Mouse (Mus musculus) spleen, adult 2 months (tissue): Measurements from ENCODE around the gene Cdc42se2. TPM values are rescaled to one million over a fixed set of nuclear protein-coding genes. Genes with fewer than 3 reads are reported as not detected.

ENCODE experiments used
- DNase-seq, 2 experiments: peaks; one replicate each; pipeline versions ENCODE4 v3.0.0 to v3.0.0-alpha.2; 2012 to 2021; ENCODE audit warnings: low spot score in 2 of 2, low read depth in 1 of 2
- H3K27ac ChIP-seq: fragments of 200-500 bp; 2 replicates; pipeline ENCODE4 v1.5.1; 2012; ENCODE audit warnings: low read length, inconsistent platforms; ENCODE audit not compliant: insufficient read depth
- H3K27me3 ChIP-seq: fragments of 200-500 bp; 2 replicates; pipeline ENCODE4 v1.6.1; 2012; ENCODE audit warnings: mild to moderate bottlenecking, moderate library complexity, low read length, inconsistent platforms; ENCODE audit not compliant: control insufficient read depth, insufficient read depth
- H3K36me3 ChIP-seq: fragments of 200-500 bp; 2 replicates; pipeline ENCODE4 v1.6.1; 2012; ENCODE audit warnings: mild to moderate bottlenecking, low read length, inconsistent platforms; ENCODE audit not compliant: control insufficient read depth, insufficient read depth
- H3K4me1 ChIP-seq: fragments of 200-500 bp; 2 replicates; pipeline ENCODE4 v1.6.1; 2011; ENCODE audit warnings: inconsistent platforms; ENCODE audit not compliant: control insufficient read depth, insufficient read depth, insufficient read length
- H3K4me3 ChIP-seq: fragments of 200-500 bp; 2 replicates; pipeline ENCODE4 v1.5.1; 2011; ENCODE audit warnings: mild to moderate bottlenecking, inconsistent platforms; ENCODE audit not compliant: insufficient read depth, insufficient read length; ENCODE audit errors: extremely low read depth
- CTCF ChIP-seq: fragments of 200-500 bp; IDR thresholded peaks from 2 replicates; pipeline ENCODE4 v1.5.1; 2011; ENCODE audit warnings: mild to moderate bottlenecking, inconsistent platforms; ENCODE audit not compliant: insufficient read depth, insufficient read length, insufficient replicate concordance; ENCODE audit errors: extremely low read depth
- POLR2A ChIP-seq: fragments of 200-500 bp; IDR thresholded peaks from 2 replicates; pipeline ENCODE4 v1.6.1; 2011; ENCODE audit warnings: low read depth, low read length, inconsistent platforms
- WGBS: fragments of 180-500 bp; shearing (Covaris S2); methylation state at CpG from one replicate; pipeline ENCODE4 v1.1.7; 2018; 5-methylcytosine and 5-hydroxymethylcytosine counted together
- polyA plus RNA-seq: library from polyadenylated mRNA; depleted of rRNA; stranded (reverse); fragments of >200 nt; gene quantifications from 2 replicates; pipeline ENCODE4 v1.2.3, GENCODE M21; 2012; rRNA removed

The Cdc42se2 gene
- polyA plus RNA-seq: 55.8 and 58.5 TPM in 2 replicates

DNA sequence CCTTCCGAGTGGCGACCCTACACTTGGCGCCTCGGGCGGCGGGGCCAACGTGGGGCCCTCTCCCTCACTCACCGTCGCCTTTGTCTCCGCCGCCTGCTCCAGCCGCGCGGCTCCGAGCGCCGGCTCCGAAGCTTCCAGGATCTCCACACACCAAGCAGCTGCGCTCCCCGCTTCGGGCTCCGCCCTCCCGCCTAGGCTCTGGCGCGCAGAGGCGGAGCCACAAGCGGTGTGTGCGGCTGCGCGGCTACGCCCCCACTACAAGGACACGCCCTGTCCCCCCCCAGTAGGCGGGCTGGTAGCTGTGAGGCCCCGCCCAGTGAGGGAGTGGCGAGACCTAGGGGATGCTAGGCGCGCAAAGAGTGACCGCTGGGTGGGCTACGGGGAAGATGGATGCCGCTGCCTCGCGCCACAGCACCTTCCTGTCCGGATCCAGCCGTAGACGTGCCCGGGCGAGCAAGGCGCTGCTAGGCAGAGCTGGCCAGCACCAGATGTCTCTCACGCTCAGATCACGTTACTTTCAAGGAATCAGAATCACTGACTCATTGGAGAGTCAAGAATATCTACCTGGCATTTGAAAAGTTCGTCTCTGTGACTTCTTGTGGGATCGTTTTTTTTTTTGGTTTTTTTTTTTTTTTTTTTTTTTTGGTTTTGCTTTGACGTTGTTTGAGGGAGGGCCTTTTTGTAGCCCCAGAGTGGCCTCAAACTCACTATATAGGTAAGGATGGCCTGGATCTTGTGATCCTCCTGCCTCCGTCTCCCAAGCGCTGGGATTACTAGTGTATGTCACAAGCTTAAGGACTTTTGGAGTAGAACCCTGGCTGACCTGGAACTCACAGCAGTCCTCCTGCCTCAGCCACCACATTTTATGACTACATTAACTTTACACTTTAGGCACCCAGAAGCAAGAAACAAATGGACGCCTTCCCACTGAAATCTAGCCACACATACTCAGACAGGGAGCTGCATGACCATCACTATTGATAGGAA is at the start of gene Cdc42se2:
Gene Cdc42se2, minus strand, starts transcription at position 188 of the 987 bp plus-strand sequence.
- Histone ChIP-seq H3K4me1 (peaks cover 6% of the 10 kb centered on the region), H3K36me3 (no peaks in the 10 kb centered on the region), H3K27me3 (no peaks in the 10 kb centered on the region), H3K27ac (peak within 1 kb of the TSS; percentile 92), H3K4me3 (peak within 1 kb of the TSS; percentile 85)
- DNase-seq: peak; percentile 82 to 97
- 4% methylated on average over 56 of the region's 56 CpGs for WGBS
- TF ChIP-seq POLR2A (peak; percentile 75), CTCF (no peak)

DNA sequence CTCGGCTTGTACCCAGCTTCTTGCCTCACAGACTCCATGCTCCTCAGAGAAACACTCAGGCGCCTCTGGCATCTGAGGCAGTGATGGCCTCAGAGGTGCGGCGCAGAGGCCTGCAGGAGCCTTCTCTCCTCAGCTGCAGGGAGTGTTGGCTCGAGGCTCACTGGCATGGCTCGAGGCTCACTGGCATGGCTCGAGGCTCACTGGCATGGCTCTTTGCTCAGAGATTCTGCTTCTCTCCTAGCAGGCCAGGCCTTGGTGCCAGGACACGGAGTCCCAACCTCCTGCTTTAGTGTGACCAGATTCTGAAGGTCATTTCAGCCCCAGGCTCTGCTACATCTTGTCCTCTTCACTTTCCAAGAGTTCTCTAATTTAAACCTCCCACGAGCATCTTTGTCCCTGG is 48.6 kb upstream of the Cdc42se2 start:
- H3K36me3 ChIP-seq: no peaks in the 10 kb centered on the region
- WGBS: 90% methylated on average over 9 of the region's 9 CpGs
- no peak for TF ChIP-seq CTCF
- TF ChIP-seq POLR2A: no peak
- H3K4me1 ChIP-seq: no peaks in the 10 kb centered on the region
- H3K4me3 ChIP-seq: no peak overlapping the region
- H3K27ac ChIP-seq: no peak overlapping the region
- DNase-seq: no peak
- H3K27me3 ChIP-seq: no peaks in the 10 kb centered on the region

DNA sequence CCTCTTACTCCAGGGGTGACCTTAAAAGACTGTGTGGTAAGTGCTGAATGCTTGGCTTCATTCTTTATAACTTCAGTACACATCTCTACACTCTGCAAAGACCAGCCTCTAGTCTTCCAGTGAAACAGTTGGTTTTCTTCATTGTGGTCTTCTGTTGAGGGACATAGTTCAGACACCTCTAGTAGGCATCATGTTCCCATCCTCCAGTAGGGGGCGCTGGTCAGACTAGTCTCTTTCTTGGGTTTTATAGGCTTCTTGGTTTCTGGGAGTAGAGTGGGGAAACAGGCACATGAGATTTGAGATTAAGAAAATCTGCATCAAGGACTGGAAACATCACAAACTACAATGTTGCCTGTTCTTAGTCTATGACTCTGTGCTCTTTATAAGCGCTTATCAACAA is 47.1 kb upstream of the Cdc42se2 start:
- TF ChIP-seq CTCF (0 out of 2 replicates have a peak, but pooled peaks have one; percentile 17), POLR2A (no peak)
- Histone ChIP-seq H3K27ac (no peak overlapping the region), H3K27me3 (no peaks in the 10 kb centered on the region), H3K4me1 (no peaks in the 10 kb centered on the region), H3K4me3 (no peak overlapping the region), H3K36me3 (no peaks in the 10 kb centered on the region)
- WGBS: 72% methylated on average over 2 of the region's 2 CpGs
- peak in 1 of 2 experiments; percentile 21 for DNase-seq

DNA sequence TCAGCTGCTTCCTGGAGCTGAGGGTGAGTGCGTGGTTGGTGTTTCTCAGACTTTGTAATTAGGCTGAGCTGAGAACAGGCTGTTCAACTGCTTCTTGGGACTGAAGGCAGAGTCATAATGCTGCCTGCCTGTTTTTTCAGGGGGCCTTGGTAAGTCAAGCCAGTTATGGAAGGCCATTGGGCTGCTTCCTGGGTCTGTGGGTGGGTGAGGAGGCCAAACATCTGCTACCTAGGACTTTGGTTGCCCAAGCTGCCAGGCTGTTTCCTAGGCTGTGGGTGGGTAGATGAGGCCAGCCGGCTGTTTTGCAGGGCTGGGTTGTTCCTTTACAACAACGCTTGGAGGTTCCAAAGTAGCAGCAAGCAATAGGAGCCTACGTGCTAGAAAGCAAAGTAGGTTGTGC is 46.4 kb upstream of the Cdc42se2 start:
- TF ChIP-seq CTCF (no peak), POLR2A (no peak)
- Histone ChIP-seq H3K36me3 (no peaks in the 10 kb centered on the region), H3K4me1 (no peaks in the 10 kb centered on the region), H3K27me3 (no peaks in the 10 kb centered on the region), H3K4me3 (no peak overlapping the region), H3K27ac (no peak overlapping the region)
- WGBS: 46% methylated on average over 4 of the region's 4 CpGs
- no peak for DNase-seq

DNA sequence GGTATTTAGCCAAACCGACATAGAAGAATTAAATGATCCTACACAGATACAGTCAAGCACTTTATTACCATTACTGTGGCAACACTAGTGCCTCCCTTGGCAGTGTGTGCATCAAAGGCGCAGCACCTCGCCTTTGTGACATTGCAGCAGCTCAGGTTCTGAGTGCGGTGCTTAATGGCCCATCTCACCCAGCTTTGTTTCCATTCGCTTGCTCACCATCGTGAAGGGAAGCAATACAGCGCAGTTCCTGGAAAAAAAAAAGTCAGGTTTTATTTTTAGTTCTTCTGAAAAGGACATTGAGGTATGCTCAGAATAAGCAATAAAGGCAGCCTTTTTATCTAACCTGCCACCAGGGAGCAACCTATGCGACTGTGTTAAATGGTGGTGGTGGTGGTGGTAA is 39.3 kb upstream of the Cdc42se2 start:
- Histone ChIP-seq H3K27me3 (no peaks in the 10 kb centered on the region), H3K4me1 (peaks cover 7% of the 10 kb centered on the region), H3K4me3 (no peak overlapping the region), H3K27ac (no peak overlapping the region), H3K36me3 (no peaks in the 10 kb centered on the region)
- no peak for TF ChIP-seq CTCF
- TF ChIP-seq POLR2A: no peak
- peak; percentile 29 to 54 for DNase-seq
- WGBS: 60% methylated on average over 8 of the region's 8 CpGs

DNA sequence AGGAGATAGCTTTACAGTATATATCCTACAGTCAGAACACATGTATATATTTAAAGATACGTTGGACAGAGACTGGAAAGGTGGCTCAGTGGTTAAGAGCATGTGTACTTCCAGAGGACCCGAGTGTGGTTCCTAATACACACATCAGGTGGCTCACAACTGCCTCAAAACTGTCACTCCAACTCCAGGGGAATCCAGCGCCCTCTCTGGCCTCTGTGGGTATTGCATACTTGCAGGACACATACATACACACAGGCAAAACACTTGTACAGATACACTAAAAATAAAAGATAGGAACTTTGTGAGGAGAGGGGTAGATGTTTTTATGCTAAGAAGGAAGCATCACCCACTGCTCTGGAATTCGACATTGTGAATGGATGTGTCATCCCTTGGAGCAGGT is 38.3 kb upstream of the Cdc42se2 start:
- no peaks in the 10 kb centered on the region for H3K36me3 ChIP-seq
- H3K27ac ChIP-seq: no peak overlapping the region
- no peaks in the 10 kb centered on the region for H3K27me3 ChIP-seq
- WGBS: 86% methylated on average over 4 of the region's 4 CpGs
- TF ChIP-seq POLR2A: no peak
- no peak for TF ChIP-seq CTCF
- DNase-seq: no peak
- H3K4me1 ChIP-seq: peaks cover 10% of the 10 kb centered on the region
- H3K4me3 ChIP-seq: no peak overlapping the region

DNA sequence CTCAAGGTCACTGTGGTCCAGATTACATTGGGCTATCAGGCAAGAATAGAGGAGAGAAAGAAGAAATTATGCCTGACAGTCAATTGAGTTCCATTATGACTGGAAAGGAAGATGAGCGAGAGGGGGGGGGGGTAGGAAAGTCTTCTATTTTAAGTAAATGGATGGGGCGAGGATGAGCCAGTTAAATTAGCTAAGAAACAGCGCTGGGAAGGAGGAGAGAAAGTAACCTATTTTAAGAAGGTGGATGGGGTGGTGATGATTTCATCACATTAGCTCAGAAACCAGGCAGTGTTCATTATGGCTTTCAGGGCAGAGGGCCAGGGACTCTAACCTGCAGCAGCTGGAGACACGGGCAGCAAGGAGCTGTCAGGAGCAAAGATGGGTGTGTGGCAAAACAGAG is 36.0 kb upstream of the Cdc42se2 start:
- no peaks in the 10 kb centered on the region for H3K36me3 ChIP-seq
- H3K27me3 ChIP-seq: no peaks in the 10 kb centered on the region
- no peak overlapping the region for H3K27ac ChIP-seq
- H3K4me3 ChIP-seq: no peak overlapping the region
- 84% methylated on average over 4 of the region's 4 CpGs for WGBS
- TF ChIP-seq CTCF (no peak), POLR2A (no peak)
- H3K4me1 ChIP-seq: peaks cover 10% of the 10 kb centered on the region
- DNase-seq: no peak
